Mouse (Mus musculus) liver, adult 2 months (tissue): ENCODE measurements around the gene Kif18b.

ENCODE experiments used
- CTCF ChIP-seq: fragments of 200-500 bp; IDR thresholded peaks from 2 replicates; pipeline ENCODE4 v1.5.1; 2011; ENCODE audit warnings: low read depth, low read length, control low read depth
- POLR2A ChIP-seq: fragments of 200-500 bp; IDR thresholded peaks from 2 replicates; pipeline ENCODE4 v1.6.1; 2011; ENCODE audit warnings: low read length, control low read depth; ENCODE audit not compliant: insufficient read depth; ENCODE audit errors: extremely low read depth

- no peak for TF ChIP-seq CTCF
- no peak for TF ChIP-seq POLR2A
Measured at GRCm38 (mm10) chr11:102936272-102936671, 11.3 kb upstream of the Kif18b start.
